Mouse (Mus musculus): ENCODE results near the gene Sgms2.

GRCm38 (mm10) chr3:131299908-131300307 lies 191.3 kb downstream of the Sgms2 start:
- TF ChIP-seq POLR2A (IDR thresholded peaks at IDR 0.05; ENCODE audit: low read depth, low read length) = no peak
- peak; percentile 37 for TF ChIP-seq CTCF (conservative IDR thresholded peaks at IDR 0.05; ENCODE audit: insufficient read depth, insufficient read length, low read depth, low read length)

Data from kidney, adult 2 months (tissue).